Mouse (Mus musculus): ENCODE results near the gene Mrpl51. TPM values are rescaled to one million over a fixed set of nuclear protein-coding genes. Genes with fewer than 3 reads are reported as not detected.

Mrpl51 gene
- total RNA-seq, 1 experiment: 184 TPM

- no peak overlapping the region for H3K27ac ChIP-seq (ENCODE audit: insufficient read depth, low read depth, low read length, poor library complexity, severe bottlenecking)
These were observed 31.0 kb downstream of the Mrpl51 start for GRCm38 (mm10) chr6:125222577-125222976.

GRCm38 (mm10) chr6:125225518-125226115 lies 34.0 kb downstream of the Mrpl51 start:
- Histone ChIP-seq H3K9me3 (ENCODE audit: control insufficient read depth, insufficient read depth, low read depth, low read length) (no peaks in the 10 kb centered on the region), H3K27ac (ENCODE audit: insufficient read depth, low read depth, low read length, poor library complexity, severe bottlenecking) (no peak overlapping the region), H3K4me3 (ENCODE audit: insufficient read depth in 1 of 2, low read depth in 1 of 2, low read length in 2 of 2, poor library complexity in 1 of 2, severe bottlenecking in 1 of 2) (no peak overlapping the region), H3K4me1 (ENCODE audit: control insufficient read depth in 2 of 2, insufficient read depth in 2 of 2, low read length in 2 of 2, poor library complexity in 1 of 2) (peaks cover 0 to 4% of the 10 kb centered on the region in 2 experiments; a peak in 1 of 4 replicates), H3K36me3 (ENCODE audit: control insufficient read depth, insufficient read depth, low read length, poor library complexity, severe bottlenecking) (no peaks in the 10 kb centered on the region), H3K9ac (ENCODE audit: insufficient read depth, low read depth, low read length, poor library complexity, severe bottlenecking) (no peak overlapping the region)
- in situ Hi-C loops (cut with MboI; ENCODE audit: low sequenced_read_pairs in 2 of 2, unreplicated experiment in 2 of 2): no loop called here
- no peak for DNase-seq (ENCODE audit: low read depth, low spot score)
- TF ChIP-seq ZNF384 (IDR thresholded peaks at IDR 0.05; ENCODE audit: low read depth, low read length) (no peak), MAFK (IDR thresholded peaks at IDR 0.05; ENCODE audit: insufficient read depth, low read depth, low read length) (no peak), CHD2 (IDR thresholded peaks at IDR 0.05; ENCODE audit: low read depth, low read length) (no peak), HCFC1 (IDR thresholded peaks at IDR 0.05; ENCODE audit: borderline replicate concordance, insufficient read depth, low read length) (no peak), ZC3H11A (IDR thresholded peaks at IDR 0.05; ENCODE audit: borderline replicate concordance, low read depth, low read length) (no peak)

More at GRCm38 (mm10) chr6:125222577-125222976, 31.0 kb downstream of the Mrpl51 start:
- Histone ChIP-seq H3K9me3 (ENCODE audit: control insufficient read depth, insufficient read depth, low read depth, low read length) (no peaks in the 10 kb centered on the region), H3K9ac (ENCODE audit: insufficient read depth, low read depth, low read length, poor library complexity, severe bottlenecking) (no peak overlapping the region), H3K4me1 (ENCODE audit: control insufficient read depth in 2 of 2, insufficient read depth in 2 of 2, low read length in 2 of 2, poor library complexity in 1 of 2) (peaks cover 0 to 5% of the 10 kb centered on the region in 2 experiments; a peak in 1 of 4 replicates), H3K36me3 (ENCODE audit: control insufficient read depth, insufficient read depth, low read length, poor library complexity, severe bottlenecking) (peaks cover 5% of the 10 kb centered on the region; the same call in 1 of the 2 replicates), H3K4me3 (ENCODE audit: insufficient read depth in 1 of 2, low read depth in 1 of 2, low read length in 2 of 2, poor library complexity in 1 of 2, severe bottlenecking in 1 of 2) (no peak overlapping the region)
- no peak for DNase-seq (ENCODE audit: low read depth, low spot score)
- in situ Hi-C loops (cut with MboI; ENCODE audit: low sequenced_read_pairs in 2 of 2, unreplicated experiment in 2 of 2): no loop called here
- no peak for TF ChIP-seq MAFK (IDR thresholded peaks at IDR 0.05; ENCODE audit: insufficient read depth, low read depth, low read length)
- no peak for TF ChIP-seq ZC3H11A (IDR thresholded peaks at IDR 0.05; ENCODE audit: borderline replicate concordance, low read depth, low read length)
- no peak for TF ChIP-seq CHD2 (IDR thresholded peaks at IDR 0.05; ENCODE audit: low read depth, low read length)
- TF ChIP-seq HCFC1 (IDR thresholded peaks at IDR 0.05; ENCODE audit: borderline replicate concordance, insufficient read depth, low read length): no peak
- no peak for TF ChIP-seq ZNF384 (IDR thresholded peaks at IDR 0.05; ENCODE audit: low read depth, low read length)

GRCm38 (mm10) chr6:125230571-125230970 lies 39.0 kb downstream of the Mrpl51 start:
- Histone ChIP-seq H3K27ac (ENCODE audit: insufficient read depth, low read depth, low read length, poor library complexity, severe bottlenecking) (no peak overlapping the region), H3K9me3 (ENCODE audit: control insufficient read depth, insufficient read depth, low read depth, low read length) (no peaks in the 10 kb centered on the region), H3K4me3 (ENCODE audit: insufficient read depth in 1 of 2, low read depth in 1 of 2, low read length in 2 of 2, poor library complexity in 1 of 2, severe bottlenecking in 1 of 2) (no peak overlapping the region), H3K9ac (ENCODE audit: insufficient read depth, low read depth, low read length, poor library complexity, severe bottlenecking) (no peak overlapping the region), H3K4me1 (ENCODE audit: control insufficient read depth in 2 of 2, insufficient read depth in 2 of 2, low read length in 2 of 2, poor library complexity in 1 of 2) (peaks cover 3 to 14% of the 10 kb centered on the region in 2 experiments; a peak in 3 of 4 replicates), H3K36me3 (ENCODE audit: control insufficient read depth, insufficient read depth, low read length, poor library complexity, severe bottlenecking) (no peaks in the 10 kb centered on the region)
- in situ Hi-C loops (cut with MboI; ENCODE audit: low sequenced_read_pairs in 2 of 2, unreplicated experiment in 2 of 2): no loop called here
- no peak for DNase-seq (ENCODE audit: low read depth, low spot score)
- TF ChIP-seq ZC3H11A (IDR thresholded peaks at IDR 0.05; ENCODE audit: borderline replicate concordance, low read depth, low read length): no peak
- TF ChIP-seq CHD2 (IDR thresholded peaks at IDR 0.05; ENCODE audit: low read depth, low read length): no peak
- TF ChIP-seq MAFK (IDR thresholded peaks at IDR 0.05; ENCODE audit: insufficient read depth, low read depth, low read length): no peak

- in situ Hi-C loops (cut with MboI; ENCODE audit: low sequenced_read_pairs in 2 of 2, unreplicated experiment in 2 of 2): no loop called here
- peak; percentile 30 for DNase-seq (ENCODE audit: low read depth, low spot score)
- no peaks in the 10 kb centered on the region for H3K9me3 ChIP-seq (ENCODE audit: control insufficient read depth, insufficient read depth, low read depth, low read length)
- H3K36me3 ChIP-seq (ENCODE audit: control insufficient read depth, insufficient read depth, low read length, poor library complexity, severe bottlenecking): no peaks in the 10 kb centered on the region
- peak within 1 kb of the TSS; percentile 40; the same call in 1 of the 2 replicates for H3K27ac ChIP-seq (ENCODE audit: insufficient read depth, low read depth, low read length, poor library complexity, severe bottlenecking)
- peak within 1 kb of the TSS; percentile 53 to 60 for H3K4me3 ChIP-seq (ENCODE audit: insufficient read depth in 1 of 2, low read depth in 1 of 2, low read length in 2 of 2, poor library complexity in 1 of 2, severe bottlenecking in 1 of 2)
- peak within 1 kb of the TSS; percentile 79 for H3K9ac ChIP-seq (ENCODE audit: insufficient read depth, low read depth, low read length, poor library complexity, severe bottlenecking)
- TF ChIP-seq ZNF384 (IDR thresholded peaks at IDR 0.05; ENCODE audit: low read depth, low read length) (0 out of 2 replicates have a peak, but pooled peaks have one; percentile 26), MAFK (IDR thresholded peaks at IDR 0.05; ENCODE audit: insufficient read depth, low read depth, low read length) (no peak), CHD2 (IDR thresholded peaks at IDR 0.05; ENCODE audit: low read depth, low read length) (no peak), ZC3H11A (IDR thresholded peaks at IDR 0.05; ENCODE audit: borderline replicate concordance, low read depth, low read length) (no peak), HCFC1 (IDR thresholded peaks at IDR 0.05; ENCODE audit: borderline replicate concordance, insufficient read depth, low read length) (no peak)
- peaks cover 3 to 17% of the 10 kb centered on the region in 2 experiments; a peak in 3 of 4 replicates for H3K4me1 ChIP-seq (ENCODE audit: control insufficient read depth in 2 of 2, insufficient read depth in 2 of 2, low read length in 2 of 2, poor library complexity in 1 of 2)
These were observed 39.8 kb downstream of the Mrpl51 start, which contains the start of gene Tapbpl for GRCm38 (mm10) chr6:125231117-125232044. TSS of gene Tapbpl (minus strand) at chr6:125231860.

All from ES-E14 (cell line).